Mouse (Mus musculus): Measurements from ENCODE around the gene Pcca. TPM values are rescaled to one million over a fixed set of nuclear protein-coding genes. Genes with fewer than 3 reads are reported as not detected.

Pcca gene
- polyA plus RNA-seq, 1 experiment from 2014 or later: 28.4 TPM

DNA sequence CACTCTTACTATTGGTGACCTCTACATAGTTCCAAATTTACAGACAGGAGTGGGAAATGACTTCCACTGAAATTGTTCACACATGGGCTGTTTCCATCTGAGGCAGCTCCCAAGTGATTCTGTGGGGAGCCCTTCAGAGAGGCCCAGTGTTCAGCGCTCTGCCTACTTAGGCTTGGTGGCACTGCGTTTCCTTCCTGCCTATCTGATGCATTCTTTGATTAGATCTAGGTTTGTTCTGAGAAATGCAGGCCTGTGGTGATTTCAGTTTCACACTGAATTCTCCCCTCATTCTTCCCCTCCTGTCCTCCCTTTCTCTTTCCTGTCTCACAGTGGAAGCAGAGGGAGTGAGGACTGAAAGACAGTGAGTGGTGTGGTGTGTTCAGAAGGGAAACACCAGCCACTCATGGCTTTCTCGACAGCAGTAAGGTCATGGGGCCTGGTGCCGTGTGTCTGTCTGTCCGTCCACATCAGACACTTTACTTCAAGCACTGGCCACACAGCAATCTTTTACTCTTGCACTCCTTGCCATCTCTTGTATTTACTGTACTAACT lies 318.5 kb downstream of the Pcca start:
- no peak overlapping the region for H3K4me3 ChIP-seq
- no peaks in the 10 kb centered on the region for H3K9me3 ChIP-seq (replicated peaks)
- ATAC-seq (ENCODE audit: insufficient number of reproducible peaks, low FRiP score): no peak
- WGBS: 58% methylated on average over 5 of the region's 5 CpGs
- no peaks in the 10 kb centered on the region for H3K27me3 ChIP-seq (replicated peaks)
- H3K36me3 ChIP-seq: no peaks in the 10 kb centered on the region
- no peak overlapping the region for H3K4me2 ChIP-seq
- no peak overlapping the region for H3K27ac ChIP-seq (ENCODE audit: poor library complexity, severe bottlenecking)
- 0 out of 2 replicates have a peak, but pooled peaks cover 2% of the 10 kb centered on the region for H3K4me1 ChIP-seq (replicated peaks)
- no peak overlapping the region for H3K9ac ChIP-seq

DNA sequence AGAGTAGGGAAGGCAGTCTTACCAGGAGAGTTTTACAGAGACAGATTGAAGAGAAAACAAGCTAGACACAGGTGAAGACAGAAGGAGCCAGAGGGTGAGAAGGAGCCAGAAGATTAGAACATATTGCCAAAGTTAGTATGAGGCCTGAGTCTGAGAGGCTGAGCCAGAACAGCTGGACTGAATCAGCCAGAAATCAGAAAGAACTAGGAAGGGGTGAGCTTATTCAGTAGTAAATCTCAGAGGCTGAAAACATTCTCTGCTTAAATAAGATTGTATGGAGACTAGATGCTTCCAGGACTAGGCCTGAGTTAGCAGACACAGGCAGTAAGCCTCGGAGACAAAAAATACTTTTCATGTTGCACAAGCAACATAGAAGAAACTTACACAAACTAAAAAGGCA lies 325.7 kb downstream of the Pcca start:
- ATAC-seq (ENCODE audit: insufficient number of reproducible peaks, low FRiP score): no peak
- H3K4me2 ChIP-seq: no peak overlapping the region
- H3K27me3 ChIP-seq (replicated peaks): no peaks in the 10 kb centered on the region
- peaks cover 8% of the 10 kb centered on the region for H3K4me1 ChIP-seq (replicated peaks)
- no peaks in the 10 kb centered on the region for H3K9me3 ChIP-seq (replicated peaks)
- no peaks in the 10 kb centered on the region for H3K36me3 ChIP-seq
- WGBS: 60% methylated on average over 1 of the region's 1 CpGs
- H3K4me3 ChIP-seq: no peak overlapping the region
- no peak overlapping the region for H3K27ac ChIP-seq (ENCODE audit: poor library complexity, severe bottlenecking)
- H3K9ac ChIP-seq: no peak overlapping the region

GRCm38 (mm10) chr14:122862623-122863022 lies 328.5 kb downstream of the Pcca start:
- Histone ChIP-seq H3K4me2 (no peak overlapping the region), H3K27me3 (replicated peaks) (no peaks in the 10 kb centered on the region), H3K9ac (no peak overlapping the region), H3K36me3 (no peaks in the 10 kb centered on the region), H3K4me1 (replicated peaks) (peaks cover 27% of the 10 kb centered on the region), H3K4me3 (no peak overlapping the region), H3K9me3 (replicated peaks) (no peaks in the 10 kb centered on the region), H3K27ac (ENCODE audit: poor library complexity, severe bottlenecking) (peak overlapping the region; percentile 43; the same call in 1 of the 2 replicates)
- 38% methylated on average over 4 of the region's 4 CpGs for WGBS
- no peak for ATAC-seq (ENCODE audit: insufficient number of reproducible peaks, low FRiP score)

DNA sequence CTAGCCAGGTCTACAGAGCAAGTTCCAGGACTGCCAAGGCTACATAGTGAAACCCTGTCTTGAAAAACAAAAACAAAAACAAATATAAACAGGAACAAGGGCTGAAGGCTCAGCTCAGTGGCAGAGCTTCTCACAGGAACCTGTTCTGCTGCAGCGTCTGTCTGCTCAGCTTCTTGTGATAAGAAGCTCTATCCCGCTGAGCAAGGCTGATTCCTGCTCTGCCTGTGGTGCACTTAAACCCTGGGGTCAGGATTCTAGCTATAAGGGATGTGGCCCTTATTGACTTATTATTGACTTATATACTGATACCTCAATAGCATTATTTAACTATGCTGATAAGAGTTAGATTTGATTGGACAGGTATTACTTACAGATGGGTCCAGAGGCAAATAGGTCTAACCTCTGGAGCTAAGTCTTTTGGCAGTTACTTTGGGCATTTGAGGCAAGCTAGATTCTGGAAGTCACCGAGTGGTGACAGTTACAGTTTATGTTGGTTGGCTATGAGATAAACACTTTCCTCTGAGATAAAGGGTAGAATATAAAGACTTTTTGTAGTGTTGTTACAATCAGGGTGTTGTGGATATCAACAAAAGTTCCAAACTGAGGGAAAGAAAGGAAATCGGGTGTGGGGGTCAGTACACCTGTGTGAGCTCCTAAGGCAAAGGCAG lies 331.5 kb downstream of the Pcca start:
- WGBS: 27% methylated on average over 4 of the region's 4 CpGs
- H3K36me3 ChIP-seq: no peaks in the 10 kb centered on the region
- no peaks in the 10 kb centered on the region for H3K27me3 ChIP-seq (replicated peaks)
- H3K4me1 ChIP-seq (replicated peaks): peaks cover 31% of the 10 kb centered on the region
- ATAC-seq (ENCODE audit: insufficient number of reproducible peaks, low FRiP score): no peak
- H3K9ac ChIP-seq: no peak overlapping the region
- H3K4me3 ChIP-seq: no peak overlapping the region
- H3K9me3 ChIP-seq (replicated peaks): no peaks in the 10 kb centered on the region
- H3K27ac ChIP-seq (ENCODE audit: poor library complexity, severe bottlenecking): no peak overlapping the region
- no peak overlapping the region for H3K4me2 ChIP-seq

DNA sequence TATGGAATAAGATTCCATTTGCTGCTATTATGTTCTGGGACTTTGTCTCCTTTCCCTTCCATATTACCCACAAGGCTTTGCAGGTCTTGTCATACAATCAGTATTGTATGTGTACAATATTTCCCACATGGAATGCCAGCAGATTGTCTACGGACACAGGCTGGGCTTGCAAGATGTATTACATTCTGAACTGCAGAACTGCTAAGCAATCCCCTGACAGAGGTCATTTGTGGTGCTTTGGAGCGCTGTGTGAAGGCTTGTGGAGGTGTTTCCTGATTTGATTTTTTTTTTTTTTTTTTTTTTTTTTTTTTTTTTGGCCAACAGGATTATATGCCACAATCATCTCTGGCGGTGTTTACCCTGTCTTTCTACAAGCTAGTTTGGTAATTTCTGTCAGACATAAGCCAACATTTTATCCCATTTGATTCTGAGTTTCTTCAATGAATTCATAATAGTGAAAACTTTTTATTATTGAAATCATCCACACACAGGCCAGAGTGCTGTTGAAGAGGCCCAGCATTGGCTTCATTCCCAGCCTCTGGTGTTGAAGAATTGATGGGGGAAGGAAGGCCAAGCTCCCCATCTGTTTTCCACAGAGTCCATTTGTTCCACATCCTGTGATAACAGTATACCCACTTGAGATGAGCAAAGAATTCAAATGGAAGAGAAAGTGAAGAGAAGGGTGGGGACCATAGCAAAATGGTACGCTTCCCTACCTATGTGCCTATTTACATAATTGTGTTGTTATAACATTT lies 333.6 kb downstream of the Pcca start:
- no peaks in the 10 kb centered on the region for H3K27me3 ChIP-seq (replicated peaks)
- no peaks in the 10 kb centered on the region for H3K36me3 ChIP-seq
- H3K4me1 ChIP-seq (replicated peaks): peaks cover 32% of the 10 kb centered on the region
- no peak overlapping the region for H3K27ac ChIP-seq (ENCODE audit: poor library complexity, severe bottlenecking)
- no peak overlapping the region for H3K4me2 ChIP-seq
- no peaks in the 10 kb centered on the region for H3K9me3 ChIP-seq (replicated peaks)
- 53% methylated on average over 4 of the region's 4 CpGs for WGBS
- peak; percentile 63; the same call in 1 of the 2 replicates for ATAC-seq (ENCODE audit: insufficient number of reproducible peaks, low FRiP score)
- no peak overlapping the region for H3K9ac ChIP-seq
- H3K4me3 ChIP-seq: no peak overlapping the region

DNA sequence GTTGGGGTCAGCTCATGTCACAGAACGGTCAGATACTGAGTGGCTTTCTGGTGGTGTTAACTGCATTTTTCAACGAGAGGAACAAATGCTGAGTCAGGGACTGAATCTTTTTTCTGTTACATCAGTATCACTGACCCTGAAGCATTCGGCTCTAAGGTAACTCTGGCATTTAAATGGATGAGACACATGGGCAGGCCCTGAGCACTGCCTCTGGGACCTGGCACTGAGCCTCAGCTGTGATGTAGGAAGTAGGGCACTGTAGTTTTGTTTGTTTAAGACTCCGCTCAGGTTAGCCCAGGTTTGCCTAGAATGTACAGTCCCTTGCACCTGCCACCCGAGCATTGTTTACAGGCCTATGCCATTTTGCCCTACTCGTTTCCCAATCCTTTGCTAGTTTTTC lies 335.7 kb downstream of the Pcca start:
- Histone ChIP-seq H3K36me3 (no peaks in the 10 kb centered on the region), H3K9ac (no peak overlapping the region), H3K27ac (ENCODE audit: poor library complexity, severe bottlenecking) (no peak overlapping the region), H3K27me3 (replicated peaks) (no peaks in the 10 kb centered on the region), H3K4me3 (no peak overlapping the region), H3K9me3 (replicated peaks) (no peaks in the 10 kb centered on the region), H3K4me2 (no peak overlapping the region), H3K4me1 (replicated peaks) (peaks cover 36% of the 10 kb centered on the region)
- WGBS: 64% methylated on average over 6 of the region's 6 CpGs
- no peak for ATAC-seq (ENCODE audit: insufficient number of reproducible peaks, low FRiP score)

DNA sequence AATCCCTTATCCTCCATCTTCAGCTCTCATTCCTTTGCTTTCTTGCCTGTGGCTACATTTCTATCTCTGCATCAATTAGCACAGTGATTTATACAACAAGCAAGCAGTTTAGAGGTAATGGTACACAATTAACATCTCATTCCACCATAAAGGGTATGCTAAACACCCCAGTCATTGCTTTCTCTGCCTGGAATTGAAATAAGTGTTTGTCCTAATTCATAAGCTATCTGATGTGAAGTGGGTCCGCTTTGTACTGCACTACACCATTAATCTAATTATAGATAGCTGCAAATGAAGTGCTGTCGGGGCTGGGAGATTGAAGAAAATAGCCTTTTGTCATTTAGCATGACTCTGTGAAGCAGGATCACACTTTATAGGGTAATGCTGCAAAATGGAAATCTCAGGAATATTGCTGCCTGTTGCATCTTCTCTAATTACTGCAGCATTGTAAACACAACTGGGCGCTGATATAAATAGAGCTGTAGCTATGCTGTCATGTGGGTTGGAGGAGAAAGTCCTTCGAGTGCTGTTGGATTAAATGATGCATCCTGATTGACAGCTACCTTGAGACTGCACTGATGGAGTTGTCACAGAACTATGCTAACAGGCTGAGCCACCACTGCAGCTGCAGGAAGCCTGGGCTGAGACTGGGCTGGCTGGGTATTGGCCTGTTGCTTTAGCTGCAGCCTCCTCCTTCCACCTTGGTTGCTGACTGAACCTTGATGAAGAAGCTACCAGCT lies 337.9 kb downstream of the Pcca start:
- no peak overlapping the region for H3K27ac ChIP-seq (ENCODE audit: poor library complexity, severe bottlenecking)
- no peak overlapping the region for H3K4me3 ChIP-seq
- ATAC-seq (ENCODE audit: insufficient number of reproducible peaks, low FRiP score): no peak
- no peaks in the 10 kb centered on the region for H3K9me3 ChIP-seq (replicated peaks)
- WGBS: 40% methylated on average over 4 of the region's 4 CpGs
- H3K27me3 ChIP-seq (replicated peaks): no peaks in the 10 kb centered on the region
- H3K9ac ChIP-seq: no peak overlapping the region
- H3K4me2 ChIP-seq: no peak overlapping the region
- H3K36me3 ChIP-seq: no peaks in the 10 kb centered on the region
- peaks cover 31% of the 10 kb centered on the region for H3K4me1 ChIP-seq (replicated peaks)

GRCm38 (mm10) chr14:122872612-122873011 lies 338.5 kb downstream of the Pcca start:
- H3K4me1 ChIP-seq (replicated peaks): peaks cover 27% of the 10 kb centered on the region
- H3K4me2 ChIP-seq: no peak overlapping the region
- no peak overlapping the region for H3K9ac ChIP-seq
- ATAC-seq (ENCODE audit: insufficient number of reproducible peaks, low FRiP score): no peak
- WGBS: 78% methylated on average over 6 of the region's 6 CpGs
- H3K36me3 ChIP-seq: no peaks in the 10 kb centered on the region
- H3K4me3 ChIP-seq: no peak overlapping the region
- no peaks in the 10 kb centered on the region for H3K27me3 ChIP-seq (replicated peaks)
- no peak overlapping the region for H3K27ac ChIP-seq (ENCODE audit: poor library complexity, severe bottlenecking)
- H3K9me3 ChIP-seq (replicated peaks): no peaks in the 10 kb centered on the region

DNA sequence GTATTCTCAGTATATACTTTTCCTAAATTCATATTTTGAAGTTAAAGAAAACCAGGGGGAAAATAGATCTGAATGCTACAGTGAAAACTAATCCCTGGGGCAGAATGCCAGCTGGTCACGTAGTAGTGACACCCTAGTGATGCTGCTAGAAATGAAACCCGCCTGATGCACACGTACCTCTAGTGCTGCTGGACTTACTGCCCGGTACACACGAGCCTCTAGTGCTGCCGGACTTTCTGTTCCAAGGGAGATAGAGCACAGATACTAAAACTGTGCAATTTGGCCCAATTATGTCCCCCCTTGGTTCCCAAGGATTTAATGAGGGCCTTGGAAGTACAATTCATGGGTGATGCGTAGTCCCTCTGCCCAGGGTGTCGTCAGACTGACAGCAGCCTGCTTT lies 340.9 kb downstream of the Pcca start:
- Histone ChIP-seq H3K27me3 (replicated peaks) (no peaks in the 10 kb centered on the region), H3K27ac (ENCODE audit: poor library complexity, severe bottlenecking) (no peak overlapping the region), H3K9me3 (replicated peaks) (no peaks in the 10 kb centered on the region), H3K4me1 (replicated peaks) (peaks cover 24% of the 10 kb centered on the region), H3K4me2 (no peak overlapping the region), H3K4me3 (no peak overlapping the region), H3K9ac (no peak overlapping the region), H3K36me3 (no peaks in the 10 kb centered on the region)
- ATAC-seq (ENCODE audit: insufficient number of reproducible peaks, low FRiP score): no peak
- WGBS: 71% methylated on average over 8 of the region's 8 CpGs

DNA sequence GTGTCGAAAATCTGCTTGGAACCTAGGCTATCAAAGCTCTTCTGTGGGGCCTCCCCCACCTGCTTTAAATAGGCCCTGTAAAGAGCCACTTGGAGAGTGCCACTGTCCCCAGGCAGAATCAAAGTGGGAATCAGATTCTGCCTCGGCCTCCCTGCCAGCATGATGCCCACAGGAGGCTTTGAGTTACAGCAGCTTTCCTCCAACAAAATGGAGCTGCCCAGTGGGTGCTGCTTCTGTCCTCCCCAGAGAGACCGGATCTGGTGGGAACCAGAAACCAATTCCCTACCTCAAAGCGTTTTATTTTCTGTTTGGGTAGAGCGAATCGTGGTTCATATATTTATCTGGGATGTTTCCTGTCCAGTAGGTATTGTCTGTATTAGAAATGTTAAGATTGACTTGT lies 341.5 kb downstream of the Pcca start:
- H3K27ac ChIP-seq (ENCODE audit: poor library complexity, severe bottlenecking): no peak overlapping the region
- H3K9ac ChIP-seq: no peak overlapping the region
- H3K4me2 ChIP-seq: no peak overlapping the region
- H3K4me3 ChIP-seq: no peak overlapping the region
- no peaks in the 10 kb centered on the region for H3K27me3 ChIP-seq (replicated peaks)
- no peak for ATAC-seq (ENCODE audit: insufficient number of reproducible peaks, low FRiP score)
- no peaks in the 10 kb centered on the region for H3K36me3 ChIP-seq
- 52% methylated on average over 6 of the region's 6 CpGs for WGBS
- H3K4me1 ChIP-seq (replicated peaks): peaks cover 24% of the 10 kb centered on the region
- no peaks in the 10 kb centered on the region for H3K9me3 ChIP-seq (replicated peaks)

GRCm38 (mm10) chr14:122876163-122876562 lies 342.0 kb downstream of the Pcca start:
- Histone ChIP-seq H3K4me2 (no peak overlapping the region), H3K9me3 (replicated peaks) (no peaks in the 10 kb centered on the region), H3K27ac (ENCODE audit: poor library complexity, severe bottlenecking) (no peak overlapping the region), H3K4me3 (no peak overlapping the region), H3K27me3 (replicated peaks) (no peaks in the 10 kb centered on the region), H3K36me3 (no peaks in the 10 kb centered on the region), H3K4me1 (replicated peaks) (peaks cover 24% of the 10 kb centered on the region), H3K9ac (no peak overlapping the region)
- WGBS: 5% methylated on average over 6 of the region's 6 CpGs
- ATAC-seq (ENCODE audit: insufficient number of reproducible peaks, low FRiP score): peak; percentile 76; the same call in 1 of the 2 replicates

All from heart, embryonic 12.5 days (tissue).